Mouse (Mus musculus): ENCODE measurements at regions not wholly inside any gene's neighbourhood (a gene's known extent, or its start where the extent isn't known, plus 50 kb on each side); places are given as distances from the start of the nearest gene placed in this dataset.

DNA sequence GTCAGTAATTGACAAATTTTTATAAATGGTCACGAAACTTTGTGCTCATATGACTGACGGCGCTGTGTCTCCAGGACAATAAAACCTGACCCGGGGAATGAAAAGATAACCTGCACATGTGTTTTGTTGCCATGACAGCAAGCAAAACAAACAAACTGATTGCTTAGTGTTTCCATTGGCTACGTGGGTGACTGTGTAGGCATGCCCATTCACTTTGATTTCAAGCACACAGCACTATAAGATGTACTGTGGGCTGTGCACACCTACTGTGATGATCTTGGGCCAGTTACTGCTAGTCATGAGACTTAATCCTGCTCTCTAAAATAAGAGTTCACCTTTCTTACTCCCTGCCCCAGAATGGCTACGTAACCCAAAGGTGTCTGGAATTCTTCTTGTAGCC is 225.4 kb downstream of the Rnf144b start:
- TF ChIP-seq CTCF (IDR thresholded peaks at IDR 0.05; ENCODE audit: extremely low read depth, insufficient read length, insufficient replicate concordance, low read depth, low read length) (no peak), POLR2A (IDR thresholded peaks at IDR 0.05; ENCODE audit: low read depth, low read length) (no peak)

Data from small intestine, adult 2 months (tissue).